Mouse (Mus musculus): ENCODE results near the gene Ppat.

DNA sequence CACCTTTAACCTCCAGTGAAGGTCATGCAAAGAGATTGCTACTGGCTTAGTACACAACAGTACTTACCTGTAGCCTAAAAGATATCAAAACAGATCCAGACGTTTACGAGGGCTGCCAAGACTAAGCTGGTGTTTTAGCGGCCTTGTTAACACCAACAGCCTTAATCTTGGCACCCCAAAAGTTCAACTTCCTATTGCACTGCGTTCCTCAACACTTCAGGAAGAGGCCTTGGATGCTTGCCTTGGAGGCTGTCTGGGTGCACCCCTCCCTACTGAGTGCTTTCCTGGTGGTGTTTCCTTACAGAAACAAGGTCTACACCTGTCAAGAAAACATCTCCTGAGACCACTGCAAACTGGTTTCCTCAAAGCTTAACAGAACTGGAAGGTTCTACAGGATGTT lies 4.2 kb downstream of the Ppat start:
- no peak for TF ChIP-seq POLR2A (IDR thresholded peaks at IDR 0.05; ENCODE audit: borderline replicate concordance, control insufficient read depth, low read depth, low read length)
- no peak for TF ChIP-seq CTCF (IDR thresholded peaks at IDR 0.05; ENCODE audit: control insufficient read depth, insufficient read depth, low read length)

Measured in bone marrow, adult 2 months (tissue).